Comparison of ENCODE assay signal across 4 mouse cellular contexts in genomic region chr6:134014488-134015110, GRCm38 (mm10). TPM values are rescaled to one million over a fixed set of nuclear protein-coding genes. Genes with fewer than 3 reads are reported as not detected.
DNase-seq lines count a peak whose midpoint lies in the region; ATAC-seq and TF ChIP-seq lines count a peak whose summit lies in the region.
"Not testable (repeated sequence)": the region's sequence is repeated elsewhere in the genome, so short reads cannot be mapped to it uniquely, and the experiment has no call there.

No protein-coding gene starts in this region.

- not testable (repeated sequence) for H3K4me2 ChIP-seq in intestine, embryonic 15.5 days (replicated peaks); intestine, postnatal 0 days (replicated peaks; ENCODE audit: low read depth); stomach, embryonic 14.5 days (replicated peaks; ENCODE audit: low read depth, low read length)

- peak; percentile 59 for ATAC-seq in intestine, embryonic 15.5 days
- peak; percentile 56; the same call in 1 of the 2 replicates for ATAC-seq in intestine, postnatal 0 days
- ATAC-seq in stomach, embryonic 14.5 days (ENCODE audit: insufficient number of reproducible peaks, insufficient read depth, low FRiP score, low read depth), result 0 out of 2 replicates have a peak, but pooled peaks have one; percentile 42

- not testable (repeated sequence) for TF ChIP-seq CTCF in intestine, postnatal 0 days (IDR thresholded peaks at IDR 0.05; ENCODE audit: low read depth)

- not testable (repeated sequence) for H3K36me3 ChIP-seq in intestine, embryonic 15.5 days; intestine, postnatal 0 days (ENCODE audit: control insufficient read depth, insufficient read depth); stomach, embryonic 14.5 days (ENCODE audit: control insufficient read depth, insufficient read depth, low read length)

- not testable (repeated sequence) for H3K27me3 ChIP-seq in intestine, embryonic 15.5 days (replicated peaks); intestine, postnatal 0 days (replicated peaks; ENCODE audit: control insufficient read depth, insufficient read depth, low read length); stomach, embryonic 14.5 days (ENCODE audit: control insufficient read depth, insufficient read depth, low read length)

- peak; percentile 36 for DNase-seq in induced T-regulatory cell, adult 2 months (ENCODE audit: low read depth)

- WGBS in intestine, embryonic 15.5 days, result 46% methylated on average over 5 of the region's 12 CpGs
- 38% methylated on average over 5 of the region's 12 CpGs for WGBS in intestine, postnatal 0 days
- 51% methylated on average over 6 of the region's 12 CpGs for WGBS in stomach, embryonic 14.5 days

- H3K9ac ChIP-seq in intestine, embryonic 15.5 days; intestine, postnatal 0 days (ENCODE audit: low read depth, low read length); stomach, embryonic 14.5 days (replicated peaks; ENCODE audit: low read depth, low read length): not testable (repeated sequence)

- H3K4me3 ChIP-seq in intestine, embryonic 15.5 days (replicated peaks); intestine, postnatal 0 days (ENCODE audit: low read depth, low read length); stomach, embryonic 14.5 days (ENCODE audit: low read depth, low read length): not testable (repeated sequence)

- H3K9me3 ChIP-seq in intestine, embryonic 15.5 days; intestine, postnatal 0 days (ENCODE audit: control insufficient read depth); stomach, embryonic 14.5 days (ENCODE audit: control insufficient read depth, low read depth, low read length): not testable (repeated sequence)

- not testable (repeated sequence) for H3K27ac ChIP-seq in intestine, embryonic 15.5 days; intestine, postnatal 0 days (ENCODE audit: low read depth, low read length); stomach, embryonic 14.5 days (ENCODE audit: low read length)

- H3K4me1 ChIP-seq in intestine, embryonic 15.5 days (replicated peaks); intestine, postnatal 0 days (replicated peaks; ENCODE audit: control insufficient read depth, insufficient read depth, low read length); stomach, embryonic 14.5 days (ENCODE audit: control insufficient read depth, insufficient read depth, low read length): not testable (repeated sequence)

RNA-seq across cellular contexts. Expression of gene Etv6, which starts 20.9 kb away (rescaled TPM):
- 12.5 and 12.9 TPM in 2 replicates for polyA plus RNA-seq in intestine, embryonic 15.5 days (2015; fragmentation: Nextera tagmentation; extraction: Ambion mirVana)
- 7.8 and 9.4 TPM in 2 replicates for polyA plus RNA-seq in intestine, postnatal 0 days (2015; fragmentation: Nextera tagmentation; extraction: Ambion mirVana)
- 16.0 and 17.7 TPM in 2 replicates for polyA plus RNA-seq in stomach, embryonic 14.5 days (2014; fragmentation: Nextera tagmentation; extraction: Ambion mirVana)
